In genomic region chr2:124858504-124858903, GRCm38 (mm10) we compare ENCODE assay signal across 9 mouse cellular contexts.
DNase-seq lines count a peak whose midpoint lies in the region; ATAC-seq and TF ChIP-seq lines count a peak whose summit lies in the region.
"Had no signal": no experiment of that assay in that cellular context is flagged by ENCODE, and none has a peak within 500 bp of the region (broad histone marks: within the 10 kb centered on the region; RNA-seq: fewer than 3 reads in every experiment).

No protein-coding gene starts in this region.

- intact Hi-C loops in heart, adult 2 months (cut with DNase I), result loop anchor here (1.0 to 10.0 kb wide), 4 partner anchors 154 to 303 kb away; no protein-coding TSS in a partner anchor

- TF ChIP-seq CTCF in heart, adult 2 months (IDR thresholded peaks at IDR 0.05), result peak; percentile 48
- TF ChIP-seq CTCF in kidney, postnatal 0 days (IDR thresholded peaks at IDR 0.05; ENCODE audit: low read depth), result peak; percentile 29; the same call in 1 of the 2 replicates

- TF ChIP-seq POLR2A in heart, adult 2 months (IDR thresholded peaks at IDR 0.05; ENCODE audit: insufficient read depth, low read depth, low read length), result peak; percentile 22; the same call in 1 of the 2 replicates

- DNase-seq in cerebellum, postnatal 10 days, result peak; percentile 16 to 29
- no peak for DNase-seq in cerebellum, adult 11-12 months
- peak; percentile 89 for DNase-seq in adrenal gland, adult 2 months
- DNase-seq in heart, adult 2 months, result peak; percentile 85 to 90
- peak; percentile 74 for DNase-seq in kidney, postnatal 0 days (ENCODE audit: low spot score)
- peak; percentile 91 for DNase-seq in lung, postnatal 25 days (ENCODE audit: low spot score)
- no peak for DNase-seq in c-Kit-positive CD71-positive TER-119-positive erythroid progenitor cells, embryonic 14.5 days (ENCODE audit: low spot score)
- DNase-seq in layer of hippocampus, postnatal 14 days (ENCODE audit: low spot score in 2 of 2), result no peak

- H3K9me3 ChIP-seq in kidney, postnatal 0 days (replicated peaks; ENCODE audit: low read length), result no peaks in the 10 kb centered on the region
- H3K9me3 ChIP-seq: limb, embryonic 12.5 days had no signal

- peak; percentile 74; the same call in 1 of the 2 replicates for TF ChIP-seq EP300 in heart, adult 2 months (IDR thresholded peaks at IDR 0.05; ENCODE audit: insufficient read depth, low read depth, low read length)

- H3K27me3 ChIP-seq in heart, adult 2 months (ENCODE audit: control insufficient read depth, insufficient read depth, low read length), result no peaks in the 10 kb centered on the region
- H3K27me3 ChIP-seq in kidney, postnatal 0 days (ENCODE audit: insufficient read depth, low read length), result no peaks in the 10 kb centered on the region
- H3K27me3 ChIP-seq: limb, embryonic 12.5 days had no signal

- H3K27ac ChIP-seq in heart, adult 2 months, result peak overlapping the region; percentile 72
- no peak overlapping the region for H3K27ac ChIP-seq in kidney, postnatal 0 days
- H3K27ac ChIP-seq: limb, embryonic 12.5 days had no signal

- H3K9ac ChIP-seq in heart, adult 2 months (ENCODE audit: low read depth, low read length), result no peak overlapping the region
- no peak overlapping the region for H3K9ac ChIP-seq in kidney, postnatal 0 days (ENCODE audit: low read depth, low read length)
- H3K9ac ChIP-seq: limb, embryonic 12.5 days had no signal

- no peaks in the 10 kb centered on the region for H3K79me2 ChIP-seq in heart, adult 2 months (replicated peaks; ENCODE audit: control insufficient read depth, insufficient read depth, low read length)

- H3K4me2 ChIP-seq in kidney, postnatal 0 days (ENCODE audit: low read length), result no peak overlapping the region
- H3K4me2 ChIP-seq: limb, embryonic 12.5 days had no signal

- 19% methylated on average over 3 of the region's 3 CpGs for WGBS in heart, adult 2 months
- 58% methylated on average over 3 of the region's 3 CpGs for WGBS in kidney, postnatal 0 days

- peaks cover 10% of the 10 kb centered on the region for H3K4me1 ChIP-seq in heart, adult 2 months (ENCODE audit: control insufficient read depth, insufficient read depth, low read length)
- no peaks in the 10 kb centered on the region for H3K4me1 ChIP-seq in kidney, postnatal 0 days (replicated peaks; ENCODE audit: insufficient read depth, low read length)
- H3K4me1 ChIP-seq: limb, embryonic 12.5 days had no signal

- peak; percentile 21; the same call in 1 of the 2 replicates for ATAC-seq in kidney, postnatal 0 days (replicated peaks; ENCODE audit: low FRiP score, low read depth)

- H3K4me3 ChIP-seq in heart, adult 2 months, result no peak overlapping the region
- no peak overlapping the region for H3K4me3 ChIP-seq in kidney, postnatal 0 days (replicated peaks; ENCODE audit: low read depth, low read length)
- H3K4me3 ChIP-seq: limb, embryonic 12.5 days had no signal

- H3K36me3 ChIP-seq in heart, adult 2 months (ENCODE audit: control insufficient read depth, insufficient read depth, low read length), result peaks cover 2% of the 10 kb centered on the region; the same call in 1 of the 2 replicates
- no peaks in the 10 kb centered on the region for H3K36me3 ChIP-seq in kidney, postnatal 0 days (ENCODE audit: insufficient read depth, low read length)
- H3K36me3 ChIP-seq: limb, embryonic 12.5 days had no signal

Comparison
In these comparisons a context has a peak if more than half of its experiments do, and no peak if none do; other contexts are left out.
1. DNase-seq: peak in cerebellum, postnatal 10 days (2 of 2), adrenal gland, adult 2 months (single experiment), heart, adult 2 months (2 of 2), kidney, postnatal 0 days (single experiment) and lung, postnatal 25 days (single experiment); none in cerebellum, adult 11-12 months (single experiment), c-Kit-positive CD71-positive TER-119-positive erythroid progenitor cells, embryonic 14.5 days (single experiment) and layer of hippocampus, postnatal 14 days (0 of 2).